Mouse (Mus musculus) fat pad, adult 2 months (tissue): ENCODE measurements around the gene Asic5.
A peak's percentile ranks its signal among the peaks of the same experiment; 100 is the strongest.

Experiments
- DNase-seq: peaks from one replicate; pipeline ENCODE4 v3.0.0-alpha.2; 2011; ENCODE audit warnings: low read depth, low spot score; ENCODE audit errors: extremely low read depth

The Asic5 gene

DNA sequence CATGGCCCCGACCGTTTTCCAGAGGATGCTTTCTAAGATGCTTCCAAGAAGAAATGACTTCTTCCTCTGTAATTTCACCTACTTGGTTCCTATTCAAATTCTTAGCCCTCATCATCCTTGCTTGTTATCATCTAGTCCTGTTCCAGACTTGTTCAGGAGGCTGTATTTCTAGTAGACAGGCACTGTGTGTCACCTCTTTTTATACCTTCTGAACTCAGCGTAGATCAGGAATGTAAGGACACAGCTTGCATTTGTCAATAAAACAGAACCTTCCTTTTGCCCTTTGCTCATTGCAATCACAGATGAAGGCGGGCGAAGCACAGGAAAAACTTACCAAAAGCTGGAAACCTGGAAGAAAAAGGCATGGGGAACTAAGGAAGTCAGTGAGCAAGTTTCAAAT is at the start of gene Asic5:
Gene Asic5, plus strand, starts transcription at position 301 of the 400 bp plus-strand sequence.
- no peak for DNase-seq

DNA sequence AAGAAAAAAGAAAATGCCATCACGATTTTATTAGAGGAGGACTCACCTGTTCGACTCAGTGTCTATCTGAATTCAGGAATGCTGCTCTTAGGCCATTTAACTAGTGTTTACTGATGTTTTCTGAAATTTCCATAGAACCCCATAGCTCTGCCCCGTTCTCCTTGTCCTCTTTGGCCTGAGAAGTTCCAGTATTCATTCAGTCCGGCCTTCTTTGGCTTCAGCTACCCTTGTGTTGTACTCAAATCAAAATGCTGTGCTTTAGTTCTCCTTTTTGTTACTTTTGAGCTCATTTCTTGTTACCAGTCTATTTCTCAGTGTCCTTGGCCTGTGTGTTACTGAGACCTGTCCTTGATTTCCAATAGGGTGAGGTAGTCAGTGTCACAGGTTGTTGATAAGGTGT is 48.7 kb upstream of the Asic5 start:
- no peak for DNase-seq

DNA sequence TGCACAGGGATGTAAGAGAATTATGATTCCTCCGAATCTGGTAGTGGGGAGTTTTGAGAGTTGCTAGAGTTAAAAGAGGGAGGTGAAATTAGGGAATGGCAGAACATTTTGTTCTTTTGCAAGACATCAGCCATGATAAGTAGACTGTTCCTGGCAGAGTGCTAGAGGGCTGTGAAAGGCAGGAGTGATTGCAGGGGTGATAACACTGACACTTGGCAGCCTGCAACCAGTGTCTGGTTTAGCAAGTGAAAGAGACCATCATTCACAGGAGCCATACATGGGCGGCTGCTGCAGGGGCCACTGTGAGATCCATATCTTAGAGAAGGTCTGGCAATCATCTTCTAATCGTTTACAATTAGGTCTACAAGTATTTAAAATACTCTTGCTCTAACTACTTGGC is 43.2 kb upstream of the Asic5 start:
- DNase-seq: peak; percentile 72

DNA sequence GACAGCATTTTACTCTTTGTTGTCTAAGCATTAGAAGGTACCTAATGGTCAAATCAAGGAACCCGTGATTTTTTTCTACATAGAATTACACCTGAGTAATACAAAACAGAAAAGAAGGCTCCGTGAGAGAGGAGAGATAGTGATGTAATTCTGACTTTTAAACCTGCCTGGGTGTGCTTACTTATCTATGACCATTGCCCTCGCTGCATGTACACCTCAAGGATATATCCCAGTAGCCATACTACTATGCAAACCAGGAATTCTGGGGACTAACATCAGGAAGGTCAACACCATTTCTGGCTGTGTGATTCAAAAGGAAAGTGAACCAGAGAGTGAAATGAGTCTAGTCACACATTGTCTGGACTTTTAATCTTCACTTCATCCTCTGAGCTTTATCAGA is 39.7 kb upstream of the Asic5 start:
- no peak for DNase-seq

DNA sequence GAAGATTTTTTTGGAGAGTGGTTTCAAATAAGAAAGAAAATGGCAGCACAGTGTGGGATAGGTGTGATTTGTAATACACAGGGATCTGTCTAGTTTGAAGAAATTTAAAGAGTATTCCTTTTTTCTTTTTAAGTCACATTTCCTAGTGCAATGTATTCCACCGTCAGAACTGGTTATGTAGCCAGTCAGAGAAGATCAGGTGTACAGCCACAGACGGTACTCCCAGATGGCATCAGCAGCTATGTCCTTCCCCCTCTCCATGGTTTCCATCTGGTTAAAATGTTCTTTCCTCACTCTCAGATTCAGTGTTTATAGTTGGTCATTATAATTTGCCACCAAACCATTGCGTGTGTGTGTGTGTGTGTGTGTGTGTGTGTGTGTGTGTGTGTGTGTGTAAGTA is 39.0 kb upstream of the Asic5 start:
- no peak for DNase-seq

DNA sequence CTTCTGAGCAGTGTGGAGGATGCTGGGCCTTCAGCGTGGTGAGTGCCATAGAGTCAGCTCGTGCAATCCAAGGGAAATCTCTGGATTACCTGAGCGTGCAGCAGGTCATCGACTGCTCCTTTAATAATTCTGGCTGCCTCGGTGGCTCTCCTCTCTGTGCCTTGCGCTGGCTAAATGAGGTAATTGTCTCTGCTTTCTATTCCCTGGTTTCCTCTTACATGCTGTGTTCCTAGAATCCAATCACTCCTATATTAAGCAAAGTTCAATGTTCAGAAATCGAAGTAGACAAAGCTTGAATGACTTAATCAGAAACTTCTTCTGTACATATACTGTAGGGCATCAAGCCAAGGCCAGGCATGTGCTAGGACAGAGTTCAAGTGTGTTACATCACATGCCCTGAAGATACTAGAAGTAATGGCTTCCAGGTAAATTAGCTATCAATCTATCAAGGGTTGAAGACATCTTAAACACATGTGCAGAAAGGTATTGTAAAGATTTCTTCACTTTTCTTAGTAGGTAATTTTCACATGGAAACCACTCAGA is 37.2 kb upstream of the Asic5 start:
- DNase-seq: no peak

DNA sequence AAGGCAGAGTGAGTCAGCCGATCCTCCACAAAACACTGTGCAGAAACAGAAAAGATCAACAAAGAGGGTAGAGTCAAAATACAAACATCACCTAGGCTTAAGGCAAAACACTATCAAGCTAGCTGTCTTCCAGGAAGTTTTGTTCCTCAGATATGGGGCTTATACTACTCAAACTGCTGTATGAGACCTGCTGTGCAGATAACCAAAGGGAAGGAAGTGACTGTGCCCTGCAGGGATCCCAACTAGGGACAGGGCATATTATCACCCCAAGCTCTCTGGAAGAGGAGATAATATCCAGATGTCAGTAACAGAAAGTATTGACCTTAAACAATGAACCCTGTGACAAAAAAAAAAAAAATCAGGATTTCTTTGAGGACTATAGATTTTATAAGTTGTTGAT is 33.0 kb upstream of the Asic5 start:
- DNase-seq: no peak

DNA sequence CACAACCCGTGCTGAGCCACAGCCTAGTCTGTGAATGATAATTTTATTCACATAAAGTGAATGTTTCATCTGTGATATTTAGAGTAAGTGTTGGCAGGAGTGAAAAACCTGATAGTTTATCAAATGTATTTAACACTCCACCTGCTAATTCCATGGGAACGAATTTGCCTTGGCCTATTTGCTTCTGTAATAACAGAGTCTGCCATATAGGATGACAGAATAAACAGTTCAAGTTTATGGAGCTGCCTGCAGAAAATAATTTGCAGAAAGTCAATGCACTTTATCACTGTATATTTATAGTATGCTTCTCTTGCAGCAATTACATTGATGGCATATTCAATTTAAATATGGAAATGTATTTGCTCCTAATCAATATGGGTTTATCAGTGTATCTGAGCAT is 30.3 kb upstream of the Asic5 start:
- no peak for DNase-seq

DNA sequence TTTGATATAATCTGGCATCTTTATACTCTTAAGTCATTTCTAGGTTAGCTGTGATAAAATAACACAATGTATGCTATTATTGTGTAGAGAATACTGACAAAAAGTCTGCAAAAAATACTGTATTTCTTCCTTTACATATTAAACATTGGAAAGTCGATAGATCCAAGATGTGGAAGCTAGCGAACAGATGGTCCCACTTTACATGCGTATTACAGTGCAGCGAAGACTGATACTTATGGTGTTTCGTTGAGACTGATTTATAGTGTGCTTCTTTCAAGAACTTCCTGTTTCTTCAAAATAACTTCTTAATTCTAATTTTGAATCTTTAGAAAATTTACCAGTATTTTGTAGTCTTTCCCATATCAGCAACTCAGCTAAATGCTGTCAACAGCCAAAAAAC is 24.6 kb upstream of the Asic5 start:
- no peak for DNase-seq

DNA sequence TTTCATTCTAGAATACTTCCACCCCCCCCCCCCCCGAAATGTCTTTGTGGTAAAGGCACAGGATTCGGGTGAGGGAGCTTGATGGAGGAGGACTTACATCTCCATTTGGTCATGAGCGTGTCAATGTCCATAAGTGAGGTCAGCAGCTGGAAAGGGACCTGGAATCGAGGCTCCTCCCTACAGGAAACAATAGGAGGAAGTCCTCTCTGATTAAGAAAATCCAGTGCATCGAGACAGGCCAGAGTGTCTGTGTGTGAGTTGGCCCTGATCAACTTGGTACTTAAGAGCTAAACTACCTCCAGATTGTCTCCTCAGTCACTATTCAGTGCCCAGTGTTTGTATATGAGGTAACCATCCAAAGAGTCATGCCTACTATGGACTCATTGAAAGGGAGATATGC is 20.8 kb upstream of the Asic5 start:
- no peak for DNase-seq

DNA sequence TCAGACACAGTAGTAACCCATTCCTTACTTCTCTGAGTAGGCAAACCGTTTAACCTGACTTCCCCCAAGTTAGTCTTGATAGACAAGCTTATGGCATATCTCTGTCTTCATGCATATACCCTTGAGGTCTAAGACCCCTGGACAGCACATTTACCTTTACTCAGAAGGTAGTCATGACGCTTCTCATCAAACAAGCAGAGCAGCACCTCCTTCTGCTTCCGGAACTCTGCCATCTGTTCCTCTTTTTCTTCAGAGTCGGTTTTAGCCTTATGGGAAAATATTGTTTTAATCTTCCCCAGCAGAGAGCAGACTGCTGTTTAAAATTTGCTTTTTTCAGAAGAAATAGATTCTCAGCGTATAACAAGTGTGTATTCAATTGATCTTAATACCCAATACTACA is 18.3 kb upstream of the Asic5 start:
- no peak for DNase-seq

DNA sequence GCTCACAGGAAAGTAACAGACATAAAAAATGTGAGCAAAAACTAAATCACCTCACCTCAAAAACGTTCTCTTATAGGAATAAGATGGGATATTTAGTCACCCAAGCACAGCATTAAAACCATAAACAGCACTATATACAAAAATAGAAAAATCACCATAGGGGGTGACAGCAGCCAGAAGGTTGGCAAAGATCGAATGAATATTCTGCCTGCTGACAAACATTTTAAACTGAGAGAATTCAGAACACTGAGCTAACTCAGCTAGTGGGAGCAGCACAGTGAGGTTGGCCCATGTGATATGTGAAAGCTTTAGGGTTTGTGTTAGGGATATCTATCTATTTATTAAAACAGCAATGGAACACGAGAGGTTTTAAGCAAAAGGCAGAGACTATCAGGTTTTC is 17.5 kb upstream of the Asic5 start:
- no peak for DNase-seq

DNA sequence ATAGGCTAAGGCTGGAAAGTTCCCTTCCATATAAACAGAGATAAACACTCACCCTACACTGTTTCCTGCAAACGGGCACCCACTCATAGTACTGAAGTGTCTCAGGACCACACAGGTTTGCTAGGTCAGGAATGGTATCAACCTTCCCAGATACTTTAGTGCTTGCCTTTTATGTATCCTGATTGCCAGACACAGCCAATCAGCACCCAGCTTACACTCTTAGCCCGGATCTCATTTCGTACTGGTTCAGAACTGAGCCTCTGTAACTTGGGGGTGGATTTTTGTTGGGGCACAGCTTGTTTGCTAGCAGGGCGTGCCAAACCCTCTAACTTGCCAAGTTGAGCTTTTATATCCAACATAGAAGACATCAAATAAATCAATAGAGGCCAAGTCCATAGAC is 6.5 kb upstream of the Asic5 start:
- no peak for DNase-seq

DNA sequence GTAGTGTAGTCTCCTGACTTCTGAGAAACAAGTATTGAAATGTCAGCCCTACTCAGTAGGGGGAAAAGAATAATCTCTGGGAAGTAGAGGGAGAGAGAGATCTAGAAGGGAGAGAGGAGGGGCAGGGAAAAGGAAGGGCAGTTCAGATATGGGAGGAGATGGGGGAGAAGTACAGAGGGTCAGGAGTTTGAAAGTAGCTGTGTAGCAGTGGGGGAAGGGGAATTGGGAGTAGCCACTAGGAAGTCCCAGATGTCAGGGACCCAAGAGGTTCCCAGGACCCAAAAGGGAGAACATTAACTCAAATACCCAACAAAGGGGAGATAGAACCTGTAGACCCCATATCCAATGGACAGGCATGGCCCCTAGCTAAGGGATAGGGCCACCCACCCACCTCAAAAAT is 6.0 kb upstream of the Asic5 start, which contains the start of gene Tdo2:
Gene Tdo2, minus strand, starts transcription at position 101 of the 400 bp plus-strand sequence.
- DNase-seq: no peak

DNA sequence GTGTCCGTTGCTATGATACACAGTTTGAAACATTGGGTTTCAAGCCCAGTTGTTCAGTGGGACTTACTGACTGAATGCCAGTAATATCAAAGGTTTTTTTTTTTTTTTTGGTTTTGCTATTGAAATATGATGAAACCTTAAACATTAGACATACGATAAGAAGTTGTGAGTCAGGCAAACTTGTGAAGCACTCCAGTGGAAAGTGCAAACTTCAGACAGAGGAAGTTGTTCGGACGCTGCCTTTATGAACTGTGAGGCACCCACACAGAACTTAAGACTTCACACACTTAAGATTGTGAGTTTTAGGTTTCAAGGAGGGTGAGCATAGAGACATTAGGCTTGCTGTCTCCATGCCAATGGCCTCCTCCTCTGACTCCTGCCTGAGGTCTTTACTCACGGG is 514 bp upstream of the Asic5 start:
- DNase-seq: no peak

DNA sequence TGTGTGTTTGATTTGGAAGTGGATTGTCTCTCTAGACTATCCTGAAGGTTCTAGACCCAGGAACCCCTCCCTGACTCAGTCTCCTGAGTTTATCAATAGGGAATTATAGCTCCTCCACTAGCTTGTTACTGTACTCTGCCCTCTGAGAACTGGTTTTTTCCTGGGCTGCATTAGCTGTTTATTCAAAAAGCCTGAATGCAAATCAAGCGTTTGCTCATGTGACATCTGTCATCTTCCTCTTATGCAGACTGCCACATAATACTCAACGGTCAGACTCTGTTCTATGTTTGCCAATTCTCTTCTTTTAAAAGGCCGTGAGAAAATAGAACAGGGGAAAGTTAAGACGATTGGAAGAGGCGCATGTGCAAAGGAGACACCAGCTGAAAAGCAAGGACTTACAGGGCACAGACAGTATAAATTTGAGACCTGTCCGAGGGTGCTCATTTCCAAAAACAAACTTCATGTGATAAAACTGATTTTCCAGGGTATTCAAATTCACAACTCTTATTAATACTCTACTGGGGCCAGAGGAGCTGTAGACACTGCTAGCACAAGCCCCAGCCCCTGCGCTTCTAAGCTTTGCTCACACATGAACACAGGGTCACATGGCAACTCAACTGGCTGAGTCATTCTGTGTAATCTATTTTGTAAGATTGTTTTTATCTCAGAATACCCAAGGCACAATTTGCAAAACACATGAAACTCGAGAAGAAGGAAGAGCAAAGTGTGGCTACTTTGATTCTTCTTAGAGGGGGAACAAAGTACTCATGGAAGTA is 1.2 kb downstream of the Asic5 start:
- no peak for DNase-seq

DNA sequence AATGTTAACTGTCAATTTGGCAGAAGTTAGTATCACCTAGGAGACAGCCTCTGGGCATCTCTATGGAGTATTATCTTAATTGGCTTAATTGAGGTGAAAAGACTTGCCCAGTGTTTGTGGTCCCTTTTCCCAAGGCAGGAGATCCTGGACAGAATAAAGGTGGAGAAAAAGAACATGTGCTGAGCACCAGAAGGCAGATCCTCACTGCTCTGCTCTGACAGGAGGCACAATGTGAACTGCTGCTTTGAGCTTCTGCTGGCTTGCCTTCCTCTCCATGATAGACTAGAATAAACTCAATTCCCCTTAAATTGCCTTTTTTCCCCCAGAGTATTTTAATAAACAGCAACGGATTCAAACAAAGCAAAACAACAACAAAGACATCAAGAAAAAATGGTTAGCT is 3.0 kb downstream of the Asic5 start:
- no peak for DNase-seq

DNA sequence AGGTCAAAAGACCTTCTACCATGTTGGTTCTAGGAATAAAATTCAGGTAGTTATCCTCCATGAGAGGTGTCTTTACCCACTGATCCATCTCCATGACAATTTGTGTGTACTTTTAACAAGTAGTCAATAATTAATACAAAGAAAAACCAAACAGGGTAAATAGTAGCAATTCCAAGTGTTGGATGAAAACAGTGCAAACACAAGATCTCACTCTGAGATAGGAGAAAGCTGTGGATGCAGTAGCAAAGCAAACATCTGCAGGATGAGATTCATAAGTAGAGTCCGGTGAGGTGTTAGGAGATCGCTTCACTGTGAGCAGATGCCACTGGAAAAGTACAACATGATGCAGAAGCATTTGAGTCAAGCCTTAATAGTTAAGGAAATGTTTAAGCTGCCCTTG is 4.0 kb downstream of the Asic5 start:
- DNase-seq: no peak

DNA sequence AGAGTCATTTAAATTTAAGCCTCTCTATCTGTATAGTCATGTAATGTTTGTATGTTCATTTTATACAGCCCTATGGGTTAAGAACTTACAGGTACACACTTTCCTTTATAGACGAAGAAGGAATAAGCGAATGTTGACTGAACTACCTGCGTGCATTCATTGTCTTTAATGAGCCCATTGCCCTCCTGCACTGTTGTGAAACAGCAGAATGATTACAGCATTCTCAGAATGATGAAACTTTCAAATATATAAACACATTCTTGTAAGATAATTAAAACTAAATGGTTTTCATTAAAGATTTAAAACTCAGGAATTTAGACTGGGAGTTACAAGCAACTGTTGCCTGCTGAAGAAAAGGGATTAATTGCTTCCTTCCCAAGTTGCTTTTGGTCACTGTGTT is 5.5 kb downstream of the Asic5 start:
- no peak for DNase-seq

DNA sequence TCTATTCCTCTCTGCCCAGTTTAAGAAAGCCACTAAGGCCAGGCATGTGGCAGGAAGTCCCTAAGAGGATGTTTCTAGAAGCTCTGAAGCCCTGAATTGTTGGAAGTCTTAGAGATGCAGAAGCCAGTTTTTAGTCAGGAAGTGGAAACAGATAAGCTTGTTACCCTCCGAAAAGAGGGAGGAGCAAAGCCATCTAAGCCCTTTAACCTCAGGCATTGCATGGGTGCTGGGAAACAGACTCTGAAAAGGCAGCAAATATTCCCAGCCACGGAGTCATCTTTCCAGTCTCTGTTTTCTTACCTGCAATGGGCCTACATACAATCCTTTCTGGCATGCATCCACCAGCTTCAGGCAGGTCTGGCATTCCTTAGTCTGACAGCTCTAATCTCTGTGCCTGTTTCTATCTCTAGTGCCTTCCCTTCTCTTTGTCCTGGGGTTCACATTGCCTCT is 7.6 kb downstream of the Asic5 start:
- peak; percentile 88 for DNase-seq

DNA sequence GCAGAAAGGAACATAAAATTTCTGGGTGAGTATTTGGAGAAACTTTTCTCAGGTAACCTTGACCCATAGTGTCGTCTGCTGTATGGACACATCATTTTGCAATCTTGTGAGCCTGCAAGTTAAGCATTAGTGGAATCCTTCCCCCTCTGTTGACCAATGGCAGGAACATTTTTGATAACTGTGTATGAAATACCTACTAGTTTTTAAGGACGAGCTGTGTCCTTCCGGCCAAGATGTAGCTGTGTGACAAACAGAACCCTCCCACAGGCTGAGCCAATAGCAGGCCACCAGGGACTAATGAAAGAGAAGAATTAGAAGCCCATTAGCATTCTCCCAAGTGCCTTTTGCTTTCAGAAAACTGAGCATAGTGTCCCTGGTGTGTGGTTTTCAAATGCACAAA is 8.4 kb downstream of the Asic5 start:
- no peak for DNase-seq

DNA sequence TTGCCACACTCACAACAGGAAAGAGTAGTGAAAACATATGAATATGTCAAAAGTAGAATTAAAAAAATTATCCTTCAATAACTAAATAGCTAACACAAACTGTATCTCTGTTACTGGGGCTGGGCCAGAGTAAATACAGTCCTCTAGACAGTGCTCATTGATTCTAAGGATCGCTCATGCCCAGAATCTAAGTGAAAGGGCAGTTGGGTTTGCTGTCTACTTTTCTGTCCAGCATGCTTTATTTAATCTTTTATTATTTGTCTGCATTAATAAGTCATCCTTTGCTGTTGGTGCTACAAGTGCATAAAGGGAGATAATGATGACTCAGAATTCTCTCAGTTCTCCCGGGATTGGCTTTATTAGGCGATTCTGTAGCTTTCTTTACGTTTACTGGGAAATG is 13.3 kb downstream of the Asic5 start:
- DNase-seq: no peak

DNA sequence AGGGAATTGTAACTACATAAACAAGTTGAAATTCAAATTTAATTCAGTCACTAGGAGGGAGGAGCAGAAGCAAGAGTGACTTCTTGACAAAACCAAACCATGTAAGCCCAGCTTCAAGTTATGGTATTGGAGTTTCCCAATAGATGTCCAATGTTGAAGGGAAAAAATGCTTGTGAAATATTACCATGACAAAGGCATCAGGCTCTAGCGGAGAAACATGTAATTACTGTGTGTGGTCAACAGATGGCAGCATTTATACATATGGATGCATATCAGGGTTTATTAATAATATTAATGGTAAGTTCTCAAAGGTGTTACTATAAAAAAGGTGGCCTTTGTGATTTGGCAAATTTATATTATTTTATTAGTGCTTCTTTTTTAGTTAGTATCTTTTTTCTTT is 13.9 kb downstream of the Asic5 start:
- no peak for DNase-seq
